Mouse (Mus musculus) liver, embryonic 16.5 days (tissue): ENCODE results near the gene Arl15. TPM values are rescaled to one million over a fixed set of nuclear protein-coding genes. Genes with fewer than 3 reads are reported as not detected.

ENCODE experiments used
- ATAC-seq: fragments of 200-750 bp; cut with Nextera tagmentation; 2 replicates; pipeline ENCODE4 v1.8.0; 2017; ENCODE audit warnings: low read depth, mild to moderate bottlenecking, moderate number of reproducible peaks, moderate library complexity
- H3K27ac ChIP-seq: fragments of 300-500 bp; sonication (generic); 2 replicates; pipeline ENCODE4 v1.5.1; 2014; ENCODE audit warnings: mild to moderate bottlenecking, low read length
- H3K27me3 ChIP-seq: fragments of 300-500 bp; sonication (generic); 2 replicates; pipeline ENCODE4 v1.6.1; 2014; ENCODE audit warnings: low read depth, low read length, mixed read lengths; ENCODE audit not compliant: control insufficient read depth, insufficient read depth
- H3K36me3 ChIP-seq: fragments of 300-500 bp; sonication (generic); 2 replicates; pipeline ENCODE4 v1.6.1; 2014; ENCODE audit warnings: mild to moderate bottlenecking; ENCODE audit not compliant: control insufficient read depth, insufficient read depth
- H3K4me1 ChIP-seq: fragments of 300-500 bp; sonication (generic); 2 replicates; pipeline ENCODE4 v1.6.1; 2014; ENCODE audit warnings: low read depth, low read length, mixed read lengths; ENCODE audit not compliant: control insufficient read depth
- H3K4me2 ChIP-seq: fragments of 300-500 bp; sonication (generic); 2 replicates; pipeline ENCODE4 v1.6.1; 2014; ENCODE audit warnings: low read depth, low read length, mixed read lengths
- H3K4me3 ChIP-seq: fragments of 300-500 bp; sonication (generic); 2 replicates; pipeline ENCODE4 v1.5.1; 2014; ENCODE audit warnings: low read depth, mild to moderate bottlenecking, low read length
- H3K9ac ChIP-seq: fragments of 300-500 bp; sonication (generic); 2 replicates; pipeline ENCODE4 v1.6.1; 2014; ENCODE audit warnings: low read depth, low read length
- H3K9me3 ChIP-seq: fragments of 300-500 bp; sonication (generic); replicated peaks from 2 replicates; pipeline ENCODE4 v1.6.1; 2016; ENCODE audit warnings: low read length; ENCODE audit not compliant: control insufficient read depth
- WGBS: fragments of 180-500 bp; shearing (Covaris S2); extraction: QIAGEN DNeasy Blood & Tissue Kit; methylation state at CpG from one replicate; pipeline ENCODE4 v1.1.7; 2014; ENCODE audit not compliant: insufficient replicate concordance; 5-methylcytosine and 5-hydroxymethylcytosine counted together
- polyA plus RNA-seq: library from polyadenylated mRNA; unstranded; fragments of >200 nt; fragmentation: Nextera tagmentation; extraction: Ambion mirVana; gene quantifications from 2 replicates; pipeline ENCODE4 v1.2.1, GENCODE M21; 2015

Gene Arl15
- polyA plus RNA-seq, 1 experiment from 2014 or later, result 2.9 TPM

GRCm38 (mm10) chr13:113794705-113795655, 675 bp downstream of the Arl15 start:
- Histone ChIP-seq H3K27ac (peak overlapping the region; percentile 94), H3K27me3 (no peaks in the 10 kb centered on the region), H3K9me3 (no peaks in the 10 kb centered on the region), H3K4me3 (peak overlapping the region; percentile 91), H3K4me2 (peak overlapping the region; percentile 95), H3K9ac (peak overlapping the region; percentile 94), H3K4me1 (peaks cover 20% of the 10 kb centered on the region), H3K36me3 (no peaks in the 10 kb centered on the region)
- 2% methylated on average over 49 of the region's 52 CpGs for WGBS
- ATAC-seq, result peak; percentile 28

DNA sequence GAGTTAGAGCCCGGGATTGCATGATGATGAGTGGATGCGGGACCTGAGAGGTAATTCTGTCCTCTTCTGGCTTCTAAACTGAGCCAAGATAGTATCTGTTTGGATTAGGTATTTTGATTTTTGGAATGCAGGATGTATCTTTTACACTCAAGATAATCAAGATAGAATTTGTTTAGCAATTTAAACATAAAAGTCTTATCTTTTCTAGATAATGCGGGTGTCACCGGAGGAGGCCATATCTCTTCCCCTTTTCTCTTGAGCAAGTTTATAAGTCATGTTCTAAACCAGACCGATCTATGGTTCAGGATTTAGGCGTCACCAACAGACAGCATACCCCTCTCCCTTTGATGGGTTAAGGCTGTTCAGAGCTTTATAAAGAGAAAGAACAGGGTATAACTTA, 3.1 kb downstream of the Arl15 start:
- H3K4me2 ChIP-seq, result no peak overlapping the region
- peaks cover 20% of the 10 kb centered on the region for H3K4me1 ChIP-seq
- WGBS, result 53% methylated on average over 6 of the region's 6 CpGs
- H3K27ac ChIP-seq, result no peak overlapping the region
- no peak overlapping the region for H3K4me3 ChIP-seq
- no peak for ATAC-seq
- no peaks in the 10 kb centered on the region for H3K9me3 ChIP-seq
- no peaks in the 10 kb centered on the region for H3K27me3 ChIP-seq
- H3K9ac ChIP-seq, result no peak overlapping the region
- no peaks in the 10 kb centered on the region for H3K36me3 ChIP-seq

GRCm38 (mm10) chr13:113799361-113799760, 5.1 kb downstream of the Arl15 start:
- no peaks in the 10 kb centered on the region for H3K27me3 ChIP-seq
- H3K27ac ChIP-seq, result no peak overlapping the region
- H3K4me2 ChIP-seq, result no peak overlapping the region
- H3K9me3 ChIP-seq, result no peaks in the 10 kb centered on the region
- H3K9ac ChIP-seq, result no peak overlapping the region
- no peaks in the 10 kb centered on the region for H3K36me3 ChIP-seq
- WGBS, result 78% methylated on average over 4 of the region's 4 CpGs
- H3K4me1 ChIP-seq, result peaks cover 14% of the 10 kb centered on the region
- ATAC-seq, result no peak
- H3K4me3 ChIP-seq, result no peak overlapping the region

GRCm38 (mm10) chr13:113800246-113800645, 5.9 kb downstream of the Arl15 start:
- 53% methylated on average over 4 of the region's 4 CpGs for WGBS
- no peak overlapping the region for H3K4me2 ChIP-seq
- no peak overlapping the region for H3K9ac ChIP-seq
- H3K9me3 ChIP-seq, result no peaks in the 10 kb centered on the region
- H3K4me1 ChIP-seq, result peaks cover 13% of the 10 kb centered on the region
- H3K27me3 ChIP-seq, result no peaks in the 10 kb centered on the region
- no peak overlapping the region for H3K27ac ChIP-seq
- no peaks in the 10 kb centered on the region for H3K36me3 ChIP-seq
- H3K4me3 ChIP-seq, result no peak overlapping the region
- ATAC-seq, result no peak

GRCm38 (mm10) chr13:113802571-113802970, 8.3 kb downstream of the Arl15 start:
- H3K36me3 ChIP-seq, result no peaks in the 10 kb centered on the region
- no peak overlapping the region for H3K4me3 ChIP-seq
- no peak overlapping the region for H3K27ac ChIP-seq
- H3K4me1 ChIP-seq, result no peaks in the 10 kb centered on the region
- no peaks in the 10 kb centered on the region for H3K9me3 ChIP-seq
- no peak for ATAC-seq
- H3K27me3 ChIP-seq, result no peaks in the 10 kb centered on the region
- H3K4me2 ChIP-seq, result no peak overlapping the region
- H3K9ac ChIP-seq, result no peak overlapping the region
- 84% methylated on average over 9 of the region's 9 CpGs for WGBS

DNA sequence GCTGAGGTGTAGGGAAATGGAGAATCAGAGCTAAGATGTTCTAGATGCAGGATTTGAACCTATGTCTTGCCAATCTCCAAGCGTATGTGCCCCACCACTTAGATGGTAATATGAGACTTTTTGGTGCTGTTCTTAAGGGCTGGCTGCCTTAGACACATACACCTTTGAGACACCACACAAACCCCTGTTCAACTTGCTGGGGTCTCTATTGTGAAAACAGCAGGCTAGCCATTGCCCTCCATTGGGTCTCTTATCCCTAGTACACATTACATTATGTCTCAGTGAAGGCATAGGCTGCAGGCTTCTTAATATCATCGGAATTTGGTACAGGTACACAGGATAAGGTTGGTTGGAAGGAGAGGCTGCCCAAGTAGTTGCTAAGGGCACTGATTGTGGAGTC, 16.8 kb downstream of the Arl15 start:
- 80% methylated on average over 2 of the region's 2 CpGs for WGBS
- ATAC-seq, result no peak
- H3K4me3 ChIP-seq, result no peak overlapping the region

DNA sequence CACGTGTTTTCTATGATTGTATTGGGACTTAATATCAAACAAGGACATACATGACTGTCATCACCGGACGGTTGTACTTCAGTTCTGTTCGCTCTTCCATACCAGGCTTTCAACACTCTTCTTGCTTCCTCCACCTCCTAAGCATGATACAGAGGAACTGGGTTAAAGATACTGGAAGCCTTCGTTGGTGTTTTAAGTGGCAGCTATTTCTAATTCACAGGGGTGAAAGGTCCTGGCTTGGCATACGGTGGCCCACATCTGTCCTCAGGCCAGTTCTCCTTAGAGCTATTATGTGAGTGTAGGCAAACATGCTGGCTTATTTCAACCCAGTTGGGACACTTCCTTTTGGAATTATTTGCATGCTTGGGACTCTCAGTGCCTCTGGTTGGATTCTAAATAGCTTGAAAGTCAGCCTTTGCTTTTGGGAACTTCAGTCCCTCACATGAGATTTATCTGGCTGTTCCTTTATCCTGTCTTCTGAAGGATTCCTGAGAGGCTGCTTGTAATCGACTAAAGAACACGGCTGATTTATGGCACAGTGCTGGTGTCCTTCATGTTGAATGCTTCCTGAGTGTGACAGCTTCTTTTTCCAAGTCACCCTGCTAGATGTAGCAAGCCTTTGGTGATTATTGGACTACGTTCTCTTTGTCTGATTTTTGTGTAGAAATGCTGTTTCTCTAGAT, 17.7 kb downstream of the Arl15 start:
- Histone ChIP-seq H3K4me3 (no peak overlapping the region), H3K9ac (no peak overlapping the region), H3K27ac (no peak overlapping the region), H3K9me3 (no peaks in the 10 kb centered on the region), H3K4me1 (peaks cover 38% of the 10 kb centered on the region), H3K27me3 (no peaks in the 10 kb centered on the region), H3K4me2 (no peak overlapping the region), H3K36me3 (no peaks in the 10 kb centered on the region)
- ATAC-seq, result no peak
- 47% methylated on average over 9 of the region's 9 CpGs for WGBS

More for the DNA sequence above, 16.8 kb downstream of the Arl15 start:
- no peaks in the 10 kb centered on the region for H3K9me3 ChIP-seq
- H3K4me2 ChIP-seq, result no peak overlapping the region
- no peak overlapping the region for H3K27ac ChIP-seq
- no peaks in the 10 kb centered on the region for H3K36me3 ChIP-seq
- peaks cover 29% of the 10 kb centered on the region for H3K4me1 ChIP-seq
- no peak overlapping the region for H3K9ac ChIP-seq
- H3K27me3 ChIP-seq, result no peaks in the 10 kb centered on the region

GRCm38 (mm10) chr13:113812593-113812975, 18.3 kb downstream of the Arl15 start:
- no peaks in the 10 kb centered on the region for H3K9me3 ChIP-seq
- 39% methylated on average over 6 of the region's 6 CpGs for WGBS
- no peak overlapping the region for H3K9ac ChIP-seq
- no peaks in the 10 kb centered on the region for H3K27me3 ChIP-seq
- H3K27ac ChIP-seq, result no peak overlapping the region
- ATAC-seq, result no peak
- no peak overlapping the region for H3K4me3 ChIP-seq
- H3K36me3 ChIP-seq, result no peaks in the 10 kb centered on the region
- peaks cover 39% of the 10 kb centered on the region for H3K4me1 ChIP-seq
- no peak overlapping the region for H3K4me2 ChIP-seq

- Histone ChIP-seq H3K36me3 (no peaks in the 10 kb centered on the region), H3K9ac (no peak overlapping the region), H3K4me3 (no peak overlapping the region), H3K9me3 (no peaks in the 10 kb centered on the region), H3K4me2 (no peak overlapping the region), H3K27ac (no peak overlapping the region), H3K4me1 (peaks cover 39% of the 10 kb centered on the region), H3K27me3 (no peaks in the 10 kb centered on the region)
- 19% methylated on average over 8 of the region's 8 CpGs for WGBS
- no peak for ATAC-seq
Measured at GRCm38 (mm10) chr13:113814121-113814520, 19.8 kb downstream of the Arl15 start.
